ENCODE assay signal across 8 mouse cellular contexts in genomic region chr4:136742677-136743076, GRCm38 (mm10).
A peak's percentile ranks its signal among the peaks of the same experiment; 100 is the strongest.
DNase-seq lines count a peak whose midpoint lies in the region; ATAC-seq and TF ChIP-seq lines count a peak whose summit lies in the region.

No protein-coding gene starts in this region.

- peak; percentile 42; the same call in 1 of the 2 replicates for ATAC-seq in embryonic facial prominence, embryonic 14.5 days (ENCODE audit: low read depth)
- peak; percentile 74 to 84 for ATAC-seq in hematopoietic stem cell, adult 5-6 weeks (replicated peaks in 1 of 2; ENCODE audit: insufficient read depth in 1 of 2, low FRiP score in 2 of 2, low TSS enrichment in 1 of 2, low read depth in 1 of 2, poor library complexity in 2 of 2, severe bottlenecking in 2 of 2)
- peak; percentile 37; the same call in 1 of the 2 replicates for ATAC-seq in neural tube, embryonic 15.5 days (ENCODE audit: low FRiP score)

- 19% methylated on average over 5 of the region's 5 CpGs for WGBS in embryonic facial prominence, embryonic 14.5 days
- WGBS in limb, embryonic 10.5 days = 17% methylated on average over 5 of the region's 5 CpGs
- 4% methylated on average over 5 of the region's 5 CpGs for WGBS in neural tube, embryonic 15.5 days

- no peak overlapping the region for H3K4me2 ChIP-seq in embryonic facial prominence, embryonic 14.5 days (ENCODE audit: low read depth, low read length)
- H3K4me2 ChIP-seq in neural tube, embryonic 15.5 days = no peak overlapping the region

- no peak overlapping the region for H3K9ac ChIP-seq in embryonic facial prominence, embryonic 14.5 days (ENCODE audit: low read depth, low read length)
- H3K9ac ChIP-seq in neural tube, embryonic 15.5 days (replicated peaks) = 0 out of 2 replicates have a peak overlapping the region, but pooled peaks have one; percentile 15

- H3K9me3 ChIP-seq in embryonic facial prominence, embryonic 14.5 days (ENCODE audit: control insufficient read depth, low read length) = no peaks in the 10 kb centered on the region
- no peaks in the 10 kb centered on the region for H3K9me3 ChIP-seq in limb, embryonic 10.5 days (replicated peaks)
- H3K9me3 ChIP-seq in neural tube, embryonic 15.5 days (replicated peaks) = no peaks in the 10 kb centered on the region

- H3K27ac ChIP-seq in gastrocnemius, adult 2 months = peak overlapping the region; percentile 31; the same call in 1 of the 2 replicates
- H3K27ac ChIP-seq in embryonic facial prominence, embryonic 14.5 days (replicated peaks; ENCODE audit: low read depth, low read length) = peak overlapping the region; percentile 58
- H3K27ac ChIP-seq in limb, embryonic 10.5 days = peak overlapping the region; percentile 4; the same call in 1 of the 2 replicates
- H3K27ac ChIP-seq in neural tube, embryonic 15.5 days (replicated peaks) = peak overlapping the region; percentile 75

- no peaks in the 10 kb centered on the region for H3K27me3 ChIP-seq in embryonic facial prominence, embryonic 14.5 days (replicated peaks; ENCODE audit: control insufficient read depth, insufficient read depth, low read length)
- H3K27me3 ChIP-seq in limb, embryonic 10.5 days (ENCODE audit: low read depth, poor library complexity, severe bottlenecking) = 0 out of 2 replicates have a peak, but pooled peaks cover 4% of the 10 kb centered on the region
- no peaks in the 10 kb centered on the region for H3K27me3 ChIP-seq in neural tube, embryonic 15.5 days (replicated peaks)

- no peaks in the 10 kb centered on the region for H3K36me3 ChIP-seq in embryonic facial prominence, embryonic 14.5 days (ENCODE audit: control insufficient read depth, insufficient read depth, low read length)
- H3K36me3 ChIP-seq in limb, embryonic 10.5 days = 0 out of 2 replicates have a peak, but pooled peaks cover 4% of the 10 kb centered on the region
- no peaks in the 10 kb centered on the region for H3K36me3 ChIP-seq in neural tube, embryonic 15.5 days

- no peak for TF ChIP-seq CTCF in gastrocnemius, adult 2 months (IDR thresholded peaks at IDR 0.05)

- peaks cover 14% of the 10 kb centered on the region for H3K4me1 ChIP-seq in embryonic facial prominence, embryonic 14.5 days (ENCODE audit: control insufficient read depth, insufficient read depth, low read length)
- H3K4me1 ChIP-seq in limb, embryonic 10.5 days = peaks cover 82% of the 10 kb centered on the region
- peaks cover 56% of the 10 kb centered on the region for H3K4me1 ChIP-seq in neural tube, embryonic 15.5 days

- peak; percentile 66 for DNase-seq in gastrocnemius, adult 2 months
- no peak for DNase-seq in gastrocnemius, postnatal 25 days
- peak; percentile 58 for DNase-seq in embryonic facial prominence, embryonic 14.5 days (ENCODE audit: low spot score)
- no peak for DNase-seq in limb, embryonic 10.5 days (ENCODE audit: low spot score)
- DNase-seq in spleen, postnatal 14 days (ENCODE audit: low spot score in 2 of 2) = no peak
- DNase-seq in layer of hippocampus, adult 9-10 months (ENCODE audit: low spot score) = no peak

- intact Hi-C loops in gastrocnemius, adult 2 months (cut with DNase I) = no loop called here

- H3K4me3 ChIP-seq in gastrocnemius, adult 2 months = no peak overlapping the region
- H3K4me3 ChIP-seq in embryonic facial prominence, embryonic 14.5 days (ENCODE audit: low read depth, low read length) = no peak overlapping the region
- no peak overlapping the region for H3K4me3 ChIP-seq in limb, embryonic 10.5 days
- H3K4me3 ChIP-seq in neural tube, embryonic 15.5 days (replicated peaks) = no peak overlapping the region

Comparison
In these comparisons a context has a peak if more than half of its experiments do, and no peak if none do; other contexts are left out.
1. DNase-seq: peak in gastrocnemius, adult 2 months (single experiment) and embryonic facial prominence, embryonic 14.5 days (single experiment); none in gastrocnemius, postnatal 25 days (single experiment), limb, embryonic 10.5 days (single experiment), spleen, postnatal 14 days (0 of 2) and layer of hippocampus, adult 9-10 months (single experiment).
2. H3K27ac ChIP-seq: peak in every context shown above with its lines; median percentile 75 in neural tube, embryonic 15.5 days; 58 in embryonic facial prominence, embryonic 14.5 days; 31 in gastrocnemius, adult 2 months; 4 in limb, embryonic 10.5 days.
3. Peak in every context shown above with its lines, with median percentiles within 50 percentile points of each other: ATAC-seq.